Mouse (Mus musculus) right cerebral cortex, postnatal 10 days (tissue): ENCODE results near the gene Vmn1r115.
"Not testable (repeated sequence)": the region's sequence is repeated elsewhere in the genome, so short reads cannot be mapped to it uniquely, and the experiment has no call there.

Experiments used
- DNase-seq, 2 experiments: peaks; one replicate each; pipeline ENCODE4 v3.0.0; 2021; ENCODE audit warnings: low spot score in 2 of 2

Vmn1r115 gene

DNA sequence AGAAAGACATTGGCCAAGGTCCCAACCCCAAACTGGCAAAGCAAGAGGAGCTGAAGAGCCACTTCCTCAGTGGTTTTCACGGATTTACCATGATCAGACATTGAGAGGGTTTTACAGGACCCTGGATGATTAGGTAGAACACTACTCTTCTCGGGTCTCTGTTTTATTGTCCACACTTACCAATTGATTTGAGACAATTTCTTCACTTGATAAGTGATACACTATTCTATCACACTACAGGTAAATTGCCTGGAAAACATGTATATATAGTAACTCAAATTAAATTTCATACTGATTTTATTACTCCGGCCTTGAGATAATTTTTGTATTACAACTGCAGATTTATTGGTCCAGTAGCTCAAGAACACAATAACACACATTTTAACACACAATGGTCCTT, at the start of gene Vmn1r115:
Vmn1r115 (minus strand) TSS at position 101 of the 400 bp plus-strand sequence.
- DNase-seq, result not testable (repeated sequence)

- not testable (repeated sequence) for DNase-seq
Measured at GRCm38 (mm10) chr7:20884021-20884420, 39.2 kb upstream of the Vmn1r115 start, which contains the start of gene Vmn1r117. Gene Vmn1r117, minus strand, starts transcription at chr7:20884121.

DNA sequence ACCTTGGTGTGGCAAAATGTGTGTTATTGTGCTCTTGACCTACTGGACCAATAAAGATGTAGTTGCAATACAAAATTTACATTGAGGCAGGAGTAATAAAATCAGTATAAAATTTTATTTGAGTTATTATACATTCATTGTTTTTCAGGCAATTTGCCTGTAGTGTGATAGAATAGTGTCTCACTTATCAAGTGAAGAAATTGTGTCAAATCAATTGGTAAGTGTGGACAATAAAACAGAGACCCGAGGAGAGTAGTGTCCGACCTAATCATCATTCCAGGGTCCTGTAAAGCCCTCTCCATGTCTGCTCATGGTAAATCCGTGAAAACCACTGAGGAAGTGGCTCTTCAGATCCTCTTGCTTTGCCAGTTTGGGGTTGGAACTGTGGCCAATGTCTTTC, 27.2 kb upstream of the Vmn1r115 start, which contains the start of gene Vmn1r116:
Vmn1r116 (plus strand) TSS at position 301 of the 400 bp plus-strand sequence.
- not testable (repeated sequence) for DNase-seq

- DNase-seq, result not testable (repeated sequence)
Measured at GRCm38 (mm10) chr7:20812086-20812485, 32.7 kb downstream of the Vmn1r115 start, which contains the start of gene Vmn1r114. Gene Vmn1r114, minus strand, starts transcription at chr7:20812186.
